Mouse (Mus musculus) cerebellum, adult 8-10 months (tissue): ENCODE measurements around the gene Rnf207.
A peak's percentile ranks its signal among the peaks of the same experiment; 100 is the strongest.

Experiments
- DNase-seq: peaks from one replicate; pipeline ENCODE4 v3.0.0; 2022

The Rnf207 gene

DNA sequence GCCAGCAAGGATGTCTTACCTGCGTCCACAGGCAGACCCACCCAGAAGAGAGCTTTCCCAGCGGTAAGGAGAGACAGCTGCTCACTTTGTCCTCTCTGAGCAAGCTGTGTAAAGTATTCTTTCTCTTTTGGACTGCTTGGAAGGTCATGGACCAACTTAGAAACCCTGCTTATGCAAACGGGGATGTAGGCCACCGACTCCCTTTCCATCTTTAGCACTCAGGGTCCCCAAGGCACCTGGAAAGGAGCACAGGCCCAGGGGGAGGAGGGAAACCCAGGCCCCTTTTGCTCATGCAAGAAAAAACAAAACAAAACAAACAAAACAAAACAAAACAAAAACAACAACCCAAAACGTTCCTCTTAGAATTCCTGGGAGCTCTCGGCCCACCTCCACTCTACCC lies 27.2 kb downstream of the Rnf207 start, which contains the start of gene Hes3:
Hes3 (minus strand) TSS at position 101 of the 400 bp plus-strand sequence.
- DNase-seq: no peak

GRCm38 (mm10) chr4:152290991-152291390 lies 27.8 kb downstream of the Rnf207 start:
- no peak for DNase-seq

GRCm38 (mm10) chr4:152290385-152290784 lies 28.4 kb downstream of the Rnf207 start:
- no peak for DNase-seq

DNA sequence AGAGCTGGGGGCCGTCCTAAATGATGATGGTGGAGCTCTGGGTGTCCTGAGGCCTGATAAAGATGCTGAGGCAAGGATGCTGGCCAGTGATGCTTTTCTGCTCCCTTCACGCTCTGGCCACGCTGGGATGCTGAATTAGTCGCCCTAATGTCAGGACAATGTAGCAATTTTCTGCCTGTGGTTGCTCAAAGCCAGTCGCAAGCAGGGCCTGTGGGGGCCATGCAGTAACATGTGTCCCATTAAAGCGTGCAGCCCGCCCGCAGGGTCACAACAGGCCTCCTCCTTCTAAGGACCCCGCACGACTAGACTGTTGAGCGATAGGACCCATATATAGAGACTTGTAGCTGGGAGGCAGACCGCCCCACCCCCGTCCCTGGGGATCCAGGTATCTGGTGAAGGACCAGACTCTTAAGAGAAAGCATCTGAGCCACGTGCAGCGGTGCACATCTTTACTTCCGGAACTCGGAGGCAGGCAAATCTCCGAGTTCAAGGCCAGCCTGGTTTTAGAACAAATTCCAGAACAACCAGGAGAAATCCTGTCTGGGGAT lies 30.3 kb downstream of the Rnf207 start:
- DNase-seq: no peak

DNA sequence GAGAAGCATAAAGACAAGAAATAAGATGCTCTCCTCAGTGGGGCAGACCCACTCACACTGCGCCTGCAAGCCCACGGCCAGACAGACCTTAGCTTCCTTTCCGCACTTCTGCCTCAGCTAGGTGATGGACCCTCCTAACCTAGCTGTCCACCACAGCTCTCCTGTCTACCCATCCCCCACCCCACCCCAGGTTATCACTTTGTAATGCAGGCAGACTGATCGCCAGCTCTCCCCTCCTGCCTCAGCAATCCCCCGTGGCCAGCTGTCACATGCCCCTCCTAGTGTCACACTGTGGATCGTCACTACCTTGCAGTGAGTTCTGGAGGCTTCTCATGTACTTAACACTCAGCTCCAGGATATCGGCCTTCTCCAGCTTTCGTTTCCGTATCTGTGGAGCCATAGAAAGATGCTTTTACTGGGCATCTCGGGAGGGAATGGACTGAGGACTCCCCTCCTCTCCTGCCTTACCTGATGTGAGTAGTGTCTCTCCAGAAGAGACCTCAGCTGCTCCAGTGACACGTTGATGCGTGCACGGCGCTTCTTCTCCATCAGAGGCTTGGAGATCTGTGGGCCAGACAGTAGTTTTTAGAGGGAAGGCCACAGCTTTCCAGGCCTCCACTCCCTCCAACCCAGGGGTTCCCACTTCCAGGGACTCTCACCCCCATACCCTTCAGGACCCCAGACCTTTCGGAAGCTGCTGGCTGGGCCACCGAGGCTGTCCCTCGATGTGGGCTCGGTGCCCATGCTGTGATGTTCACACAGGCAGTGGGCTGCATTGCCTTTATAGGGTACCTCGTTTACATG lies 31.3 kb downstream of the Rnf207 start:
- DNase-seq: no peak

DNA sequence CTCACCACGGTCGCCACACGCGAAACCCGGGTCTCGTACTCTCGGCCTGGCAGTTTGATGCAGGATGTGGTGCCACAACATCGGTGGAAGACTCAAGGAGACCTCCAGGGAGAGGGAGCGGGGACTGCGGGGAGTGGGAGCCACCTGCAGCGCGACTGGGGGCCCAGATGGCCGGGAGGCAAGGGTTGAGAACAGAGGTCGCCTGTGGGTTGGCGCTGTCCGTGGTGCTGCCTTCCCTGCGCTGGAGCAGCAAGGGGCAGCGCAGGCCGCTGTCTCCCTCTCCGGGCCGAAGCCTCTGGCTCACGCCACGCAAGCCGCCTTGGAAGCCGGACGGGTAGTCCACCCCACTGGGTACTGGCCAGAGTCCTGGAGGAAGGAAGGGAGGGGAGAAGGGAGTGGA lies 31.9 kb downstream of the Rnf207 start:
- DNase-seq: no peak

DNA sequence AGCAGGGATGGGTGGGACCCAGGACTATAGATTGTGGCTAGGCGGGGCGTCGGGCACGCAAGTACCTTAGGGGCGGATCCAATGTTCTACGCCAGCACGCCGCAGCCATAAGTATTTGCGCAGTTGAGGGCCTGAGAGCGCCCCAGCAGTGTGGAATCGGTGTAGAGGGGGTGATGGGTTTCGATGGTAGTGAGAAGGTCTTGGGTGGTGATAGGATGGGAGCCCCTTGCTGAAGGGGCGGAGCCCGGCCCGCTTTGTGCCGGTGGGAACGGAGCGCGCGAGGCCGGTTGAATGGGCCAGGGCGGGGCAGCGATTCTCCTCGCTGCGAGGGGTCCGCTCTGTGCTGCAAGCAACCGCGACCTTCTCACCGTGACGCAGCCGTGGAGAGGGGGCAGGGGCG lies 32.6 kb downstream of the Rnf207 start:
- DNase-seq: no peak

- DNase-seq: peak; percentile 84
Measured at GRCm38 (mm10) chr4:152285505-152285904, 33.3 kb downstream of the Rnf207 start.

- DNase-seq: peak; percentile 86
Measured at GRCm38 (mm10) chr4:152283186-152283950, 35.4 kb downstream of the Rnf207 start.

DNA sequence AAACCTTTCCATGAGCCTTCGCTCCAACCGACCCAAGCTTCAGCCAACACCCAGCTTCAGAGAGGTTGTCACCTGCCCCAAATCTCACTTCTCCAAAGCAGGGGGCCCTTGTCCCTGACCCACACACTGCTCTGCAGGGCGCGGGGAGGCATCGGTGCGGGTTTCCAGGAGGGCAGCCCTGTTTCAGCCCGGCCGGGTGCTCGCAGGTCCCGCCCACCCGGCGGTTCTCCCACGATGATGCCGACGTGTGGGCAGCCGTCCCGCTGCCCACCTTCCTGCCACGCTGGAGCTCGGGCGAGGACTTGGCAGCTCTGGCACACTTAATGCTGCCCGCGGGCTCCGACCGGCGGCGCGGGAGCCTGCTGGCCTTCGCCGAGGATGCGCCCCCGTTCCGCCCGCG lies 36.1 kb downstream of the Rnf207 start:
- no peak for DNase-seq

- DNase-seq: no peak
Measured at GRCm38 (mm10) chr4:152281601-152282000, 37.2 kb downstream of the Rnf207 start.

DNA sequence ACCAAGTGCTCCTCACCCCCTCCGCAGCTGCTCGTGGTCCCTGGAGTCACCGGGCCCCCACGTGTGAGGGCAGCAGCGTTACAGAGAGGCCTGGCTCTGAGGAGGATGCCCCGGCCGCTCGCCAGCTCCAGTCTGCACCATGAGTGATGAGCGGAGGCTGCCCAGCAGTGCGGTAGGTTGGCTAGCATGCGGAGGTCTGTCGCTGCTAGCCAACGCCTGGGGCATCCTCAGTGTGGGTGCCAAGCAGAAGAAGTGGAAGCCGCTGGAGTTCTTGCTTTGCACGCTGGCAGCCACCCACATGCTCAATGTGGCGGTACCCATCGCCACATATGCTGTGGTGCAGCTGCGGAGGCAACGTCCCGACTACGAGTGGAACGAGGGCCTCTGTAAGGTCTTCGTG lies 39.8 kb downstream of the Rnf207 start:
- DNase-seq: no peak

DNA sequence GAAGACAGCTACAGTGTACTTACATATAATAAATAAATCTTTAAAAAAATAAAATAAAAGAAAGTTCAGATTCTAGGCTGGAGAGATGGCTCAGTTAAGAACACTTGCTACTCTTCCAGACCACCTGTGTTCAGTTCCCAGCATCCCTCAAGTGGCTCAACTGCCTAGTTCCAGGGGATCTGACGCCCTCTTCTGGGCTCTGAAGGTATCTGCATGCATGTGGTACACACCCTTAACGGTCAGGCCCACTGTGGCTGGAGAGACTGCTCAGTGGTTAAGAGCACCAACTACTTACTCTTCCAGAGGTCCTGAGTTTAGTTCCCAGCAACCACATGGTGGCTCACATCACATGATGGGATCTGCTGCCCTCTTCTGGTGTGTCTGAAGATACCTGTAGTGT lies 40.9 kb downstream of the Rnf207 start:
- no peak for DNase-seq

GRCm38 (mm10) chr4:152276389-152277347 lies 42.1 kb downstream of the Rnf207 start:
- DNase-seq: peak; percentile 70

- DNase-seq: no peak
Measured at GRCm38 (mm10) chr4:152274681-152275131, 44.1 kb downstream of the Rnf207 start.

DNA sequence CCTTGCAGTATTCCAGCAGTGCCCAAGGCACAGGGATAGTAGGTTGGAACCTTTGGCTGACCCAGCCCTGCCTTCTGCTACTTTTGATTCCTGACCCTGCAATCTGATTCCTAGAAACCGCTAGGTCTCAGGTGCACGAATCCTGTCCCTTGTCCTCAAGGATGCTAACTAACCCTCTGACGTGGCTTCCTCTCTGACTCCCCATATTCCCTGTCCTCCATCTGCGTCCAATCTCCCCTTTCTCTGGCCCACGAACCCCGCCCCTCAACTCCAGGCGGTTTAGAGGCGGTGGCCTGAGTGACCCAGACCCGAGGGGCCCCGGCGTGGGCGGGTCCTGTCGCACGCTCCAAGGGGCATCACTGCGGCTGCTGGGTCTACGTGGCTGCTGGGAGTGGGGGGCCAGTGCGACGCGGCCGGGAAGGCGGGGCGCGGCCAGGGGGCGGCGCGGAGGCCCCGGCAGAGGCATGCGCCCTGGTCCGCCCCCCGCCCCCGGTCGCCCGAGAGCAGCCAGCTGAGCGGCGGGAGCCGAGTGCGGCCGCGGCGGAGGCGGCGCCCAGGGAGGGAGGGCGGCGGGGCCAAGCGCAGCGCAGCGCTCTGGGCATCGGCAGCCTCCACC lies 45.1 kb downstream of the Rnf207 start, which contains the start of gene Gpr153:
Gpr153 (plus strand) TSS at position 612 of the 616 bp plus-strand sequence.
- no peak for DNase-seq

GRCm38 (mm10) chr4:152273191-152273590 lies 45.6 kb downstream of the Rnf207 start:
- DNase-seq: no peak

DNA sequence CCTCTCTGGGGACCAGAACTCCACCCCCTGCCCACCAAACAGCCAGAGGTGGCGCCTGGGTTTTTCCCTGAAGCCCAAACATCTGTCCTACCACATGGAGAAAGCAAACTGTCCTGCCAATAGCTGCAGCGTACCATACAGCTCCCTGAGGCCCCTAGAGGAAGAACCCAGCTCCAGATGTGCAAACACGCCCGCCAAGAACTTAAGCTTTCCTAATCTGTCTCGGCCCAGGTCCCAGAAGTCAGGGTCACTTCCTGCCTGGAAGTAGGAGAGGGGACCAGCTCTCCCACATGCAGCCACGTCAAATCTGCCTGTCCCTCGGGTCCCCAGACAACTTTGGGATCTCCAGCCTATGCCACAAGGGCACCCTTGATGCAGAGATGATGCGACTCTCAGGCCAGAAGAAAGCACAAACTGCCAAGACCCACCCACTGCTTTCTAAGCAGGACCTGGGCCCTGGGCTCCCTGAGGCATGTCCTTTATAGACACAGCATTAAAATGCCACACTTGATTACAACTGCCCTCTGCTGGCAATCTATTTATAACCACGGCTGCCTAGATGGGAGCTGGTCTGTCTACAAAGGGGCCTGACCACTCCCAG lies 46.2 kb downstream of the Rnf207 start:
- no peak for DNase-seq

- no peak for DNase-seq
Measured at GRCm38 (mm10) chr4:152272006-152272405, 46.8 kb downstream of the Rnf207 start.

- no peak for DNase-seq
Measured at GRCm38 (mm10) chr4:152271334-152271733, 47.5 kb downstream of the Rnf207 start.

DNA sequence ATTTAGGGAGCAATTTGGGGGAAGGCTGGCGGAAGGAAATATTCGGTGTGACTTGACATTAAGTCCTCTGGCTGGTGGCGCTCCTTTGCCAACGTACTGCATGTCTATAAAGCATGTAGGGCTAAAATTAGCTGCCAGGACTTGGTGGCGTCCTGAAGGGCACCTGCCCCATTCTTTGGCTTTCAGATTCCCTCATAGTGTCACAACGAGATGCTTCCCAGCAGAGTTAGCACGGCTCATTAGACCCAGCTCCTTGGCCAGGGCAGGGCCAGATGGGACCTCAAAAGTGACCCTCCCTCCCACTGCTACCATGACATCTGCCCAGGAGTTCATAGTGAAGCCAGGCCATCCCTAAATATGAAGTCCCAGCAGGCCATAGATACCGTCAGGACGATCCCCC lies 48.2 kb downstream of the Rnf207 start:
- no peak for DNase-seq

DNA sequence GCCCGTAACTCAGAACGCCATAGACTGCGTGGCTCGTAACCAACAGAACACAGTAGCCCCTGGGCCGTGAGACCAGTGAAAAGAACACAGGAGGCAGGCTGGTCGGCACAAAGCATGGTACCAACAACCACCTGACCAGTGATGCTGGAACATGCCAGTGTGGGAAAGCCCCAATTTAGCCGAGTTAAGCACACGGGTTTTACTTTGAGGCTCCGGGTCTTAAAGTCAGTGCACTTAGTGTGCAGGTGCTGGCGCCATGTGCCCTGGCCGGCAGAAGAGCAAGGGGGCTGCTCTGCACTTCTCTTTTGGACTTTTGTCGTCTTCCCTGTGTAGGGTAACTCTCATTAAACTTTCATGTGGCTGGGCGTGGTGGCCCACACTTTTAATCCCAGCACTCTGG lies 48.8 kb downstream of the Rnf207 start:
- no peak for DNase-seq
